Mouse (Mus musculus) layer of hippocampus, adult 9-10 months (tissue): ENCODE data around the gene Fgd3.

Source experiments
- DNase-seq: peaks from one replicate; pipeline ENCODE4 v3.0.0; 2022; ENCODE audit warnings: low spot score

Gene Fgd3

DNA sequence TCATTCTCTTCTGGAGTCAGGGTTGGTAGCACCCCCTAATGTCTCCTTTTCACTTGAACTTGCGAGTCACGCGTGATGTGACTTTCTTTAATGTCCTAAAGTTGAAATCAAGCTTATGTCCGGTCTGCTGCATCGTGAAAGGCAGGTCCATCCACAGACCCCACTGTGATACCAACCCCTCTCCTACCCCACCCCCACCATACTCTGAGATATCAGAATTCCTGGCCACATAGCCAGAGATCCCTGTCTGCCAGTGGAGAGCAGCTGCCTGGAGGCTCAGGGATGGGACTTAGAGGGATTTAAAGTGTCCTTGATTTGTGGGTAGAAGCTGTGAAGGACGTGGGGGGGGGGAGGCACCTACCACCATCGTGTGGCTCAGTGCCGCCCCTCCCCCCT lies 71.6 kb downstream of the Fgd3 start, which contains the start of gene Susd3:
Gene Susd3 (minus strand): TSS at position 240 of the 396 bp plus-strand sequence.
- DNase-seq, result no peak

DNA sequence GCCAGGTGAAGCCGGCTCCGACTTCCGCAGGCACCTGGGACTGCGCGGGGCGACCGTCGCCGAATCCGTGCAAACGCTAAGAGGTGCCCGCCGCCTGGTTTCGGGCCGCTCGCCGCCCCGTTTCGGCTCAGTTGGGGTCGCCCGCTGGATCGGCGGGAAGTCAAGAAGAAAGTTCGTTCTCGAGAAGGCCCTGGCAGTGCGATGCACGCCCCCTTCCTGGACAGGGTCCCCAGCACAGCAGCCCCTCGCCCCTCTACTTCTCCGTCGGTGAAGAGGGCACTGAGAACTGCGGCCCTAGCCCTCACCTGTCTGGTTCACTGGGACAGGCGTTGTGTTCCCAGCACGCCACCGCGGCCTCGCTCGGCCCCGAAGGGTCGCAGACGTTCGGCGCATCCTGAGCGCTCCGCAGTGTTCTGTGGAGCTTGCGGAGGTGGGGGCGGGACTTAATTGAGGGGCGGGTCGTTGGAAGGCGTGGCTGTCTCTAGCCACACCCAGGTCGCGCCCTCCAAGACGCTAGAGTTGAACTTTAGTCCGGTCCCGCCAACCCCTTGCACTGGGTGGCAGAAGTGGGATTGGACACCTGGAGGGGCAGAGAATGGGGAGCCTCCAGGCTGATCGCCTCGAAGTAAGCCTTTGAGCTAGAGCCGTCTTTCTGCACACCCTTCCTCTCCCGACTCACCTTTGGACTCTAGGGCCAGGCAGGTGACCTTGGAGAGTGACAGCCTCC lies 72.2 kb downstream of the Fgd3 start:
- no peak for DNase-seq

DNA sequence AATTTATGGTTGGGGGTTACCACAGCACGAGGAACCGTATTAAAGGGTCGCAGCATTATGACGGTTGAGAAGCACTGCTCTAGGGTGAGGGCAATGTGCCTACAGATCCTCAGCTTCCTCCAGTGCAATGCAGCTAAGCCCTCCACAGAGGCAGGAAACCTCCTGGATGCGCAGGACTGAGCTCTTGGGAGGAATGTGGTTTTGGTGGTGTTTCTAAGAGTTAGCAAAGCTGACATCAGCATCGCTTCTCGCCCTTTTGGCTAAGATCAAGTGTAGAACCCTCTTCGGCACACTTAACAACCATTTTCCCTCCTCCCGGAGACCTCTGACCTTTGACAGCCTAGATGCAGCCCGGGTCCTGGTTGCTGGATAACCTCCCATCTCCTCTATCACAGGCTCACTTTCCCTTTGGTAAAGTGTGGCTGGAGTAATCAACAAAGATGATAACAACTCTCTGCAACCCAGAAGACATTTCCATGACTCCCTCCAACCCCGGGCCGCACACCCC lies 72.8 kb downstream of the Fgd3 start:
- DNase-seq, result no peak

DNA sequence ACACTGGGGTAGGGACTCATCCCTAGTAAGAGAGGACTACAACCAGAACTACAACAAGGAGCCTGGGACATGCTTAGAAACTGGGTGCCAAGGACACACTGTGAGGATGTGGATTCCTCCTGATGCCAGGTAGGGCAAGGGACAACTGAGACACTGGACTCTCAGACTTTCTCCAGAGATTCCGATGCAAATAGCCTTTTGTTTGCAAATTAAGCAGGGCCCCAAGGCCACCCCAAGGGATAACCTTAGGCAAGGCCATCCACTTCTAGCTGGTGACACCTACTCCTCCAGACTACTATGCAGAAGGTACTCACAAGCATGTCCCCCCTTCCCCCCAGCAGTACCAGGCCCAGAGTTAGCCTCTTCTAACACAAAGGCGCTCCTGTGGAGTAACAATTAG lies 73.5 kb downstream of the Fgd3 start:
- DNase-seq, result no peak

DNA sequence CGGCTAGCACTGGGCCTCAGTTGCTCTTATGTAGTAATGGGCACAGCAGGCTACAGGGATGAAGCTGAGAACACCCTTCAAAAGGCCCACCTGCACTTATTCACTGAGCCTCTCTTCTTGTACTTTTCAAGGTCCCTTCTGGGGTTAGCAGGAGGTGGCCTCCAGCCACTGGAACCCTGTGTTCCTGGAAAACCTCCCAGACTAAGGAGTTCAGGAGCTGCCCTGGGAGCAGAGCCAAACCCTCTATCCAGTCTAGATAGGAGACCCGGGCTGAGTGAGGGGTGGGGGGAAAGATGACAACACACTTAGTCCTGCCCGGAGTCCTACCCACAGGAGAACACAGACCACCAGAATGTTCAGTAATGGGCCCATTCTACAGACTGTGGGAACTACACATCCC lies 74.1 kb downstream of the Fgd3 start:
- no peak for DNase-seq

DNA sequence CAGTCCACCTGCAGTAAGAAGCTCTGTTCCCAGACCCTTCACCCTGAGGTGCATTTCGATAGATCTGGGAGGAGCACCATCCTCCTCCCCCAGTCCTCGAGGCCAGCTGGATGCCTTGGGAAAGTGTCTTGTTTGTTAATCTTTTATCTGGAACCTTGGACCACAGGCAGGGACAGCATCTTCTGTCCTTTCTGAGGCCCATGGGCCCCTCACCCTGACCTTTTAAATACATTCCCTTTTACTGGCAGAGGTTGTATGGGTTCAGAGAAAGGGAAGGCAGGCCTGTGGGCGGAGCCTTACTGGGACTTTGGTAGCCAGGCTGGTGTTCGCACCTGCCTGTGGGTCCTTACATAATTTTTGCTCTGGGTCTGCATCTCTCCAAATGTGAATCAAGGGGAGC lies 74.9 kb downstream of the Fgd3 start:
- DNase-seq, result no peak

DNA sequence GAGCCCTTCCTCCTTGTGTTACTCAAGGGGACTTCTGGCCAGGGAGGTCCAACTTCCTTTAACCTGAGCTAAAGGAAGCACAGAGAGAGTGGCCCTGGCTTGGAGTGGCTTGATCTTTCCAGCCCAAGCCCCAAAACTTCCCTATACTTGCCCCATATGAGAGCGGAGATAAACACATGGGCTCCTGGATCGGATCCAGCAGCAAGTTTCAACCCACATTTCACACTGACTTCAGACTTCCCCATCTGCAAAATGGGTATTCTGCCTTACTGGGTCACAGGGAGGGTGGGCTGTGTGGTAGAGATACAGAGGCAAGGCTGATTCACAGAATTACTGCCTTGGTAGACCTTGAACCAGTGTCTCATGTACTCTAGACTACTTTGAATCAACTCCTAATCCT lies 76.6 kb downstream of the Fgd3 start:
- no peak for DNase-seq

DNA sequence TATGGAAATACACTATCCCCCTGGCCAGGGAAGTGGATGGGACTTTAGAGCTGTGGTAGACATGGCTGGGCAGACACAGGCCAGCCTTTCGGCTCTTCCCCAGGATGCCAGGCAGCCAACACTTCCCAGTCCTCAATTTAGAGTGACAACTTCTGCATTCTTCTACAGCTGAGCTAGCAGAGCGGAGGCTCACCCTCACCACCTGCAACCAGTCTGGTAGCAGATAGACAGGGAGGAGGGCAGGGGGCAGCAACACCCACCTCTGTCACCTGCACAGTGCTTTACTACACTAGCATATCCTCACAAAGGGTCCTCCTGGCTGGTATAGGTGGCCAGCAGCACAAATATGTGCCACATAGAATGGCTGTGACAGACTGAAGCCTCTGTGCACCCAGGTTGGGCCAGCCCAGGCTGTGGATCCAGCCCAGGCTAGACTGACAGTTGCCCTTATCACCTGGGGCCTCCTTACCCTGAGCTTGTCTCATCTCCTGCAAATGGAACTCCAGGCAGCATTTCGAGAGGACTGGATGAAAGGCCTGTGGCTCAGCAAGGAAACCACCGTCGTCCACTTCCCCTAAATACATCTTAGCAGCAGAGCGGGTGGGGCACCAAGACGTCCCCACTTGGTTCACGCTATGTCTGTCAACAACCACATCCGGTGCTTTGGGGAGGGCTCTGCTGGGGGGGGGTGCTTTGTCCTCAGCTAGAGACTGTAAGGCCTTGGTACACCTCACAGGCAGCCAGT lies 77.6 kb downstream of the Fgd3 start:
- no peak for DNase-seq

DNA sequence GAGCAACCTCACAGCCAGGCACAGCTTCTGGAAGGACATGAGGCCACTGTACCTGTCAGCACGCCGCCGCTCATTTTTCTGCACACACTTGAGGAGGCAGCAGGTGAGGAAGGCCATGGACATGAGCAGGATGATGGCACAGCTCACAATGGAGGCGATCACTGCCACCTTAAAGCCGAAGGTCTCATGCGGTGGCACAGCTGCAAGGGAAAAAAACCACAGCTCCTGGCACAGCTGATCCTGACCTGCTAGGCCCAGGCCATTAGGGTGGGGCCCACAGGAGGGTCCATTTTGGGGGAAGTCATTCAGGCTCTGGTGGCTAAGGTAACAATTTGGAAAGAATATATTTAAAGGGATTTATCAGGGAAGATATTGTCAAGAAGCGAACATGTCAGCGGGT lies 81.4 kb downstream of the Fgd3 start:
- DNase-seq, result no peak

DNA sequence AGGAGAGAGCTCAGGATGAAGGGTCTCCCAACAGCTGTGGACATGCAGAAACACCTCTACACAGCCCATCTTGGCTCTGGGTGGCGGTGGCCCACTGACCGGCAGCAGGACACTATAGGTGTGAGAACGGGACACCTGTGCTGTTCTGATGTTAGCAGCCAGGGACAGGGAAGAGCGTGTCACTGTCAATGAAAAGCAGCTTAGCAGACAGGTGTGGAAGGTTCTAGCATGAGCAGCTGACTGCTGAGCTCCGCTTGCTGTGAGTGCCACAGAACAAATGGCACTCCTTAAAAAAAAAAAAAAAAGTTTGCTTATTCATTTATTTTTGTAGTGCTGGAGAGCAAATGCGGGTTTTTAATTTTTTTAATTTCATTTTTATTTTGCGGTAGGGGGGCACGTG lies 82.5 kb downstream of the Fgd3 start:
- no peak for DNase-seq

DNA sequence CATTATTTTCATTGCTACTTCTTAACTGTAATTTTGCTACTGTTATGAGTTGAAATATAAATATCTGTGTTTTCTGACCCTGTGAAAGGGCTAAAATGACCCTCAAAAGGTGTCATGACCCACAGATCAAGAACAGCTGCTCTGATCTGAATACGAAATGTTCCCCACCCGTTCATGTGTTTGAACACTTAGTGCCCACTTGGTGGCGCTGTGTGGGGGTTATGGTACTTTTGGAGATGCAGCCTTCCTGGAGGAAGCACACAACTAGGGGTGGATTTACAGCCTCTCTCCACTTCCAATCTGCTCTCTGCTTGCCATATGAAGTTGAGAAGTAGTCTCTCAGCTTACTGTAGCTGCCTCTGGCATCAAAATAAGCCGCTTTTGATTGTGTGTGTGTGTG lies 85.4 kb downstream of the Fgd3 start:
- DNase-seq, result no peak

DNA sequence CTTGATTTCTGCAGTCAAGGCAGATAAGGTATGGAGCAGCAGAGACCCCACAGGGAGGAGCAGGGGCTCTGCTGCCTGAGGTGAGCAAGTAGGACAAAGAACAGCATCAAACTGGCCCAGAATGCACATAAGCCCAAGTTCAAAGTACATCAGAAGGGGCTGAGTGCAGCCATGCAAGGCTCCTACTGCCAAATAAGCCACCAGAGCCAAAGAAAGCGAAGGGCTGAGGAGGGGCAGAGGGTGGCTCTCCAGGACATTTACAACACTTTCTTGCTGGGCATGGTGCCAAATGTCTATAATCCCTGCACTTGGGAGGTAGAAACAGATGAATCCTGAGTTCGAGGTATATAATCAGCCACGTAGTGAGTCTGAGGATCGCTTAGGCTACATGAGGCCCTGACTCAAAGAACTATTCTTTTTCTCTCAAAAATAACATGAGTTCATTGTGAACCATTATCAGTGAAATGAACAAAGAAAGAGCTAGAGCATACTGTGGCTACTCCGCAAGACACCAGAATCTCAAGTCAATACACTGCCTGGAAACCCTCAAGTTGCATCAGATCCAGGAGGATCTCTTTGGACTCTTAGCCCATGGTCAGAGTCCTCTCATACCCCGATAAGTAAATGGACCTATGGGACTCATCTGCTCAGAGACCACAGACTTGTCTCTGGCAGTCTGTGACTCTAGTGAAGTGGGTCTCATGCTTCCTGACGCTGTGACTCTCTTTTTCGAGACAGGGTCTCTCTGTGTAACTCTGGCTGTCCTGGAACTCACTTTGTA lies 86.1 kb downstream of the Fgd3 start:
- no peak for DNase-seq

DNA sequence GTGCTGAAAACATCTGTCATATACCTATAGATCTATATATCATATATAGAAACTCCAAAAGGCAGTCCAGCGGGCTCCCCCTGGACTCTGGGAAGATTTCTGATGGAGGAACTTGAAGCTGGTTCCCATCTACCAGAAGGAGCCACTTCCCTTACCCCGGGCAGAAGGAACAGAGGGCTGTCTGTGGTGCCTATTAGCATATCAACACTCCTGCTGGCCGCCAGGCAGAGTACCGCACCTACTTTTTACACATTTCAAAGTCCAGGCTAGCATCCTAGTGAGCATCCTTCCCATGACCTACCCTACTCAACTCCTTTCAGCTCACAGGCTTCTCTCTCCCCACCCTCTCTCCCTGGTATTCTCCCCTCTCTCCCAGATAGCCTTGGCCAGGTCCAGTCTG lies 94.5 kb downstream of the Fgd3 start:
- no peak for DNase-seq

DNA sequence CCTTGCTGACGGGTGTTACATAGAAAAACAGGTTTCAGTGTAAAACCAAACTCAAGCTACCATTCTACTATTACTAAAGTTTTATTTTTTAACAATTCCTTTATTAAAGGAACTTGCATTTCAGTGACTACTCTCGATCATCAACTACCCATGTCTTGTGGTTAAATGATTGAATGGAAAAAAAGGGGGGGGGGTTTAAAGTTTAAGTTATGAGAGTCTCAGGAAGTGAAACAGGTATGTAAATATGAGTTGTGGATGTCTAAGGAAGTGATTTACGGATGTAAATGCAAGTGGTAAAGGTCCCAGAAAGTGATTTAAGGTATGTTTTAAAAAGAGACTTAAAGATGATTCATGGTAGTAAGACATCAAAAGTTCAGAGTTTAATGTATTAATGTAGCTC lies 95.0 kb downstream of the Fgd3 start:
- no peak for DNase-seq

DNA sequence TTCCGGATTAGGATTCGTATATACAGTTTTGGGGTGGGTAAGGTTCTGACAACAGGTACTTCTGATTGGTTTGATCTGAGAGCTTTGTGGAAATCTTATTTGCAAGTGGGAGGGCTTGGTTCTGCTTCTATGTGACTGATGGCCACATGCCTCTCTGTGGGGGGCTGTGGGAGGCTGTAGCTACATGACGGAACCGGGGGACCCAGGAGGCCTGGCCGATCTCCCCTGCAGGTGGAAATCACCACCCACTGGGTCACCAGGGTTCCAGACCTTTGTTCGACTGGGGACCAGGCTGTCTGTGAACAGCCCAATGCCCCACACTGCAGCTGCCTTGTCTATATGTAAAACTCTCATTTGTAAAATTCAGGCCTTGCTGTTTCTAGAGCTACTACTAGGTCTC lies 95.4 kb downstream of the Fgd3 start:
- DNase-seq, result no peak

DNA sequence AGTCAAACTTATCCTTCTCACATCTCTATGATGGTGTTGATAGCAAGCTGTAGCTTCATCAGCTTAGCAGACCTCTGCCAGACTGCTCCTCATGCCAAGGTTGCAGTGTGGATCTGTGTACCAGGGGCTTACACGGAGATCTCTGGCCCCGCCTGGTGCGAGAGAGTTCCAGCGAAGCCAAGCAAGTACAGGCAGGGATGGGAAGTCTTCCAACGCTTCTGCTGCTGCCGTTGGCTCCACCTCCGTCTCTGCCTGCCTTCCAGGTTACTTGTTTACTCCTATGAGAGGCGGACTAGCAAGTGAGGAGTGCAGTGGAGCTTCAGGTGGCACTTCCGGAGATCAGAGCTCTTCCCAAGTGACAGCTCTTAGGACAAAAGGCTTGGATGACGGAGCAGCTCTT lies 95.8 kb downstream of the Fgd3 start:
- DNase-seq, result no peak

DNA sequence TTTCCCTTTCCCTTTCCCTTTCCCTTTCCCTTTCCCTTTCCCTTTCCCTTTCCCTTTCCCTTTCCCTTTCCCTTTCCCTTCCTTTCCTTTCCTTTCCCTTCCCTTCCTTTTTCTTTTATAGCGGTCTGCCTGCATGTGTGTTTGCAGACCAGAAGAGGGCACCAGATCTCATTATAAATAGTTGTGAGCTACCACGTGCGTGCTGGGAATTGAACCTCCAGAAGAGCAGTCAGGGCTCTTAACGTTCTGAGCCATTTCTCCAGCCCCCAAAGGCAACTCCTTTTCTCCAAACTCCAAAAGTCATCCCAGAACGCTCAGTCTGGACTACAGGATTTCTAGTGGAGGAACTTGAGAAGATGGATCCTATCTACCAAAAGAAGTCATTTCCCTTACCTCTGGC lies 99.2 kb downstream of the Fgd3 start:
- DNase-seq, result no peak

DNA sequence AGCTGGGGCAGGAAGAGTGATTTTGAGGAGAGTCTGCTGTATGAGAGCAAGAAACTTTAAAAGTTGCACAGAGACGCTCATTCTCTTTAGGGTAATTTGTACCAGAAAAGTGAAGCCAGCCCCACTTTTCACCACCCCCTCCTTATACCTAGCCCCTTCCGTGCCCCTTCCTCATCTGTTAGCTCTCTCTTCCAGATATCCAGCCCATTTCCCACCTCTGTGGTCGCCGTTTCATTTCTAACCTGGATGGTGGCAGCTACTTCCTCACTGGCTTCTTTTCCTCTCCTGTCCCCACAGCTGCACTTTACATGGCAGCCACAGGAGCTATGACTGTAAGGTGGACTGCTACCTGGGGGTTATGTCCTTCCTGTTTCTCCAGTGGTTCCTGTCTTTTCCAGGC lies 100.7 kb downstream of the Fgd3 start:
- DNase-seq, result no peak

DNA sequence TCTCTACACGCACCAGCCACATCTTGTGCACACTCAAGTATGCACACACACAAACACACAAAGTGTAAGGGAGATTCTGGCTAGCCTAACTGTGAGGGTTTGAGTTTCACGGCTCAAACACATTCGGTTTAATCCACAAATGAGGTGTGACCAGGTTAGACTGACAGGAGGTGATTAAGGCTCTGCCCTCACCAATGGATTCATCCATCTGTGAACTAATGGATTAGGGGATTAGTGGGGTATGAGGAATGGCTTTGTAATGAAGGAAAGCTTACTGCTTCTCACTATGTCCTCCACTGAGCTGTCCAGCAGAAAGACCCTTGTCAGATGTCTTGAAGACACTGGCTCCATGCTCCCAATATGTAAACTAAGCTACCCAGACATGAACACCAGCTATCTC lies 101.5 kb downstream of the Fgd3 start:
- no peak for DNase-seq

DNA sequence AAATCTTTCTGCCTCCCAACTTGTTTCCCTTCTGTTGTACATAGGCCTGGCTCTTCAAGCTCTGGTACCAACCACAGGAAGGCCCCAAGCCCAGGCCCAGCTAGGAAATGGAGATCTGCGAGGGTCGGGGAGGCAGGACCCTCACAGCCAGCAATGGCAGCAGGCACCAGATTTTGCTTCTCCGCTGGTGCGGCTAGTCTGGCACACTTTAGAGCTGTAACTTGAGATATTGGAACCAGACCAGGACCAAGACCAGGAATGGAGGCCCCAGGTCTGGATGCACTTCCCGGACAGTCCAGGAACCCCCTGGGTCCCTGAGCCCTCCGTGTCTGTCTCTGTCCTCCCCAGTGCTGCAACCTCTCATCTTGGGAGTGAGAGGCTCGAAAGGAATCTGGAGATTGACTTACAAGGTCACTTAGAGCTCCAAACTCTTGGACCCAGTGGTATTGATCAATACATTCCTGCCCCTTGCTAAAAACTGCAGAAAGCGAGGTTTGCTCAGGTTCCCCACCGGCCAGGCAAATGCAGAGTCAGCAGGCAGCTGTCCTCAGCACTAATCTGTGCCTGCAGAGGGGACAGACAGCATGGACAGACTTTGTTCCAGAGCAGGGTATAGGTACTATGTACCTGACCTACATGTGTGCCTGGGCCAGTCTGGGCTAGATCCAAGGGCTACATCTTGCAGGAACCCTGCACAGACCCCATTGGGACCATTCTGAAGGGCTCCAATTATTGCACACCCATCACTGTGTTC lies 103.1 kb downstream of the Fgd3 start:
- no peak for DNase-seq

DNA sequence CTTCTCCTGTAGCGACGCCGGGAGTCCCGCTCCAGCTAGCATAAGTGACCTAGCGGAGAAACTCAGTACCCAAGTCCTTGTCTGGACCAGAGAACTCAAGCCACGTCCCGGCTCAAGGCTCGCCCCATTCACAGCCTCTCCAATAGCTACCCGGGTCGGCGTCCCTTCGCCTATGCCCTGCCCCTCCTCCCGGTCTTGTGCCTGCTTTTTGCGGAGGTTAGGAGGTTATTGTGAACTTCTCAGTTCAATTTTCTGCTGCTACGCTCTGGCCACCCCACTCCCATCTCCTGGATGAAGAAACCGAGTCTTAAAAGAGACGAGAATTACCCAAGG lies 103.9 kb downstream of the Fgd3 start:
- no peak for DNase-seq

DNA sequence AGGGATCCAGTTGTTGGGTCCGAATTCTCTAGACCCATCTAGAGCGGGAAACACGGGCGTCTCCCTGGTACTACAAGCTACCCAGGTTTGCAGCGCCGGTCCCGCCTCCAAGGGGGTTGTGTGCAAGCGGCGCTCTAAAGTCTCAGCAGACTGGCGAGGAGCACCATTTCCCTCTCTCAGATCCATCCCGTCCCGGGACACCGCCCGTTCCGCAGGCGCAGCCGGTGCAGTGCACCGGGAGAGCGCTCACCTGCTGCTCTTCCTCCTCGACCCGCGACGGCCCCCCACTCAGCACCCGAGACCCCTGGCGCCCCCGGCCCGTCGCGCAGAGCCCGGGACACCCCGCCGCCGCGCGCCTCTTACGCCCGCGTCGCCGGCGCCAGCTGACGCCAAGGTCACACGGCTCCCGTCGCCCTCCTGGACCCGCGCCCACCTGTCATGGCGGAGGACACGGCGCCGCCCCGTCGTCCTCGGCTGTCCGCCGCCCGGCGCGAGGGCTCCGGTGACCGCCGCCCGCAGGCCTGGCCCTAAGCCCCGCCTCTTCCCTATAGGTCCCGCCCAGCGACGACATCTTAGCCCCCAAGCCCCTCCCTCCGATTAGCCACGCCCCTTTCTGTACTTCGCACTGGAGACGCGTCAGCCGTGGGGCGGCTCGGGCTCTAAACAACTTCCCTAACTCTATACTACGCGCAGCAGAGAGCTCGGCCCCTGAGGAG lies 104.4 kb downstream of the Fgd3 start, which contains the start of gene Card19:
Gene Card19 (minus strand): TSS at position 534 of the 716 bp plus-strand sequence.
- peak; percentile 78 for DNase-seq
